In the genomic region with DNA sequence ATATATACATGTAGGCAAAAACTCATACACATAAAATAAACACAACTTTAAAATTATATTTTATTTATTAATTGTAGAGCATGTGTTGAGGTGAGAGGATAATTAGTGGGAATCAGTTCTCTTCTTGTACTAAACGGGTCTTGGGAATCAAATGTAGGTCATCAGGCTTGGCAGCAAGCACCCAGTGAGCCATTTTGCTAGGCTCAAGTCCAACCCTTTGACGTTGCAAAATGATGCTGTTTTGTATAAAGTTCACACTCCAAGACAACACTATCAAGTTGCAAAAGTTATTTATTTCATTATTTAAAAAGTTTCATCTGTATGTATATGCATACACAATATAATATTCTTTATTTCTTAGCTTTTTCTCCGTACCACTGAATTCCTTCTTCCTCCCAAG, we compare ENCODE assay signal across 24 mouse cellular contexts. TPM values are rescaled to one million over a fixed set of nuclear protein-coding genes. Genes with fewer than 3 reads are reported as not detected.
A peak's percentile ranks its signal among the peaks of the same experiment; 100 is the strongest.
DNase-seq lines count a peak whose midpoint lies in the region; ATAC-seq and TF ChIP-seq lines count a peak whose summit lies in the region.
"Had no signal": no experiment of that assay in that cellular context is flagged by ENCODE, and none has a peak within 500 bp of the region (broad histone marks: within the 10 kb centered on the region; RNA-seq: fewer than 3 reads in every experiment).

No protein-coding gene starts in this region.

- H3K9ac ChIP-seq in liver, adult 2 months (ENCODE audit: low read depth, low read length), result no peak overlapping the region
- H3K9ac ChIP-seq in liver, embryonic 12.5 days, result no peak overlapping the region
- H3K9ac ChIP-seq in midbrain, embryonic 13.5 days (replicated peaks), result no peak overlapping the region
- H3K9ac ChIP-seq: embryonic facial prominence, embryonic 12.5 days; forebrain, embryonic 12.5 days; heart, embryonic 15.5 days; hindbrain, embryonic 15.5 days had no signal

- H3K4me3 ChIP-seq in liver, adult 2 months (ENCODE audit: insufficient read depth, low read depth, low read length), result no peak overlapping the region
- no peak overlapping the region for H3K4me3 ChIP-seq in liver, embryonic 12.5 days
- H3K4me3 ChIP-seq in midbrain, embryonic 13.5 days (replicated peaks), result no peak overlapping the region
- H3K4me3 ChIP-seq: embryonic facial prominence, embryonic 12.5 days; forebrain, embryonic 12.5 days; heart, embryonic 15.5 days; hindbrain, embryonic 10.5 days; hindbrain, embryonic 15.5 days had no signal

- H3K79me2 ChIP-seq in liver, adult 2 months (ENCODE audit: control insufficient read depth, insufficient read depth, low read length), result no peaks in the 10 kb centered on the region

- WGBS in liver, adult 2 months, result 38% methylated on average over 3 of the region's 3 CpGs
- WGBS in liver, embryonic 12.5 days (ENCODE audit: insufficient replicate concordance), result 53% methylated on average over 3 of the region's 3 CpGs
- 86% methylated on average over 3 of the region's 3 CpGs for WGBS in midbrain, embryonic 13.5 days

- no peak for TF ChIP-seq POLR2A in liver, adult 2 months (IDR thresholded peaks at IDR 0.05; ENCODE audit: extremely low read depth, insufficient read depth, low read length)

- H3K27me3 ChIP-seq in liver, adult 2 months (ENCODE audit: control insufficient read depth, insufficient read depth, low read length), result peaks cover 6% of the 10 kb centered on the region; the same call in 1 of the 2 replicates
- no peaks in the 10 kb centered on the region for H3K27me3 ChIP-seq in liver, embryonic 12.5 days (replicated peaks)
- H3K27me3 ChIP-seq in midbrain, embryonic 13.5 days, result no peaks in the 10 kb centered on the region
- H3K27me3 ChIP-seq: embryonic facial prominence, embryonic 12.5 days; forebrain, embryonic 12.5 days; heart, embryonic 15.5 days; hindbrain, embryonic 15.5 days had no signal

- H3K4me1 ChIP-seq in liver, adult 2 months (ENCODE audit: control insufficient read depth, insufficient read depth, low read length), result no peaks in the 10 kb centered on the region
- H3K4me1 ChIP-seq in liver, embryonic 12.5 days, result no peaks in the 10 kb centered on the region
- no peaks in the 10 kb centered on the region for H3K4me1 ChIP-seq in midbrain, embryonic 13.5 days (replicated peaks)
- H3K4me1 ChIP-seq: embryonic facial prominence, embryonic 12.5 days; hindbrain, embryonic 15.5 days had no signal

- no peak overlapping the region for H3K27ac ChIP-seq in liver, adult 2 months (replicated peaks; ENCODE audit: insufficient read depth, low read depth, low read length)
- no peak overlapping the region for H3K27ac ChIP-seq in liver, embryonic 12.5 days
- no peak overlapping the region for H3K27ac ChIP-seq in midbrain, embryonic 13.5 days
- H3K27ac ChIP-seq: embryonic facial prominence, embryonic 12.5 days; forebrain, embryonic 12.5 days; heart, embryonic 15.5 days; hindbrain, embryonic 10.5 days; hindbrain, embryonic 15.5 days had no signal

- no peak overlapping the region for H3K4me2 ChIP-seq in liver, embryonic 12.5 days
- H3K4me2 ChIP-seq in midbrain, embryonic 13.5 days (replicated peaks), result no peak overlapping the region
- H3K4me2 ChIP-seq: embryonic facial prominence, embryonic 12.5 days; forebrain, embryonic 12.5 days; heart, embryonic 11.5 days; heart, embryonic 15.5 days; hindbrain, embryonic 15.5 days had no signal

- ATAC-seq in liver, embryonic 12.5 days, result no peak
- ATAC-seq in midbrain, embryonic 13.5 days, result no peak
- ATAC-seq: forebrain, embryonic 16.5 days; intestine, embryonic 16.5 days had no signal

- no peaks in the 10 kb centered on the region for H3K36me3 ChIP-seq in liver, adult 2 months (ENCODE audit: control insufficient read depth, insufficient read depth, low read length)
- H3K36me3 ChIP-seq in liver, embryonic 12.5 days, result no peaks in the 10 kb centered on the region
- no peaks in the 10 kb centered on the region for H3K36me3 ChIP-seq in midbrain, embryonic 13.5 days
- H3K36me3 ChIP-seq: embryonic facial prominence, embryonic 12.5 days; forebrain, embryonic 12.5 days; heart, embryonic 15.5 days; hindbrain, embryonic 10.5 days; hindbrain, embryonic 15.5 days had no signal

- DNase-seq in adrenal gland, adult 8-10 months, result peak; percentile 10
- no peak for DNase-seq in adrenal gland, postnatal 4 days (ENCODE audit: low spot score in 2 of 2)
- peak; percentile 80 for DNase-seq in liver, adult 2 months (ENCODE audit: extremely low read depth, low read depth, low spot score)
- peak; percentile 0 for DNase-seq in brain, adult 2 months (ENCODE audit: low read depth, low spot score)
- no peak for DNase-seq in ovary, postnatal 10 days (ENCODE audit: low spot score)
- DNase-seq: cerebellum, adult 11 months; cerebellum, adult 8-10 months; cerebellum, postnatal 14 days; gastrocnemius, postnatal 10 days had no signal

- no peak for TF ChIP-seq CTCF in liver, adult 2 months (IDR thresholded peaks at IDR 0.05; ENCODE audit: low read depth, low read length)

- H3K9me3 ChIP-seq in liver, embryonic 12.5 days (replicated peaks), result 0 out of 2 replicates have a peak, but pooled peaks cover 3% of the 10 kb centered on the region
- H3K9me3 ChIP-seq in midbrain, embryonic 13.5 days, result peaks cover 15% of the 10 kb centered on the region
- H3K9me3 ChIP-seq: heart, embryonic 15.5 days; hindbrain, embryonic 15.5 days had no signal

RNA-seq across cellular contexts. Expression of a gene that starts 33.7 kb away (rescaled TPM):
- total RNA-seq in adrenal gland, adult 8-10 months (2022), result 10 to 100 TPM in 1 of 4 experiments, 1 to 10 TPM in 3; 1.5 to 17.1 (median 2.3) TPM
- 1 to 10 TPM in 1 of 2 experiments, under 1 TPM in 1; 0.14 to 1.2 TPM for total RNA-seq in adrenal gland, postnatal 4 days (2021)
- 95.3 and 137 TPM in 2 replicates for total RNA-seq in liver, adult 2 months (2014; rRNA removed)
- 21.6 and 78.3 TPM in 2 replicates for polyA plus RNA-seq in liver, adult 2 months (2012; rRNA removed)
- 0.06 TPM in 1 of 2 replicates, not detected in the other for polyA plus RNA-seq in liver, embryonic 12.5 days (2016; fragmentation: Nextera tagmentation; extraction: Ambion mirVana)
- not detected in 2 replicates for polyA plus RNA-seq in midbrain, embryonic 13.5 days (2015; fragmentation: Nextera tagmentation; extraction: Ambion mirVana)
- total RNA-seq: gastrocnemius, postnatal 10 days; gastrocnemius, postnatal 4 days; MEL had no signal
- polyA plus RNA-seq: brain, embryonic 14.5 days; C2C12; embryonic facial prominence, embryonic 12.5 days; forebrain, embryonic 12.5 days; forebrain, embryonic 16.5 days; frontal cortex, adult 2 months; heart, embryonic 11.5 days; heart, embryonic 15.5 days; hindbrain, embryonic 10.5 days; hindbrain, embryonic 15.5 days; intestine, embryonic 16.5 days had no signal

RNA-seq across cellular contexts. Expression of a gene that starts 47.0 kb away (rescaled TPM):
- 1 to 10 TPM; 2.3 to 4.2 (median 3.2) TPM for total RNA-seq in adrenal gland, adult 8-10 months (2022)
- total RNA-seq in adrenal gland, postnatal 4 days (2021), result 1 to 10 TPM; 4.8 to 7.7 TPM
- total RNA-seq in liver, adult 2 months (2014; rRNA removed), result 0.13 and 0.28 TPM in 2 replicates
- polyA plus RNA-seq in liver, adult 2 months (2012; rRNA removed), result 0.37 and 0.41 TPM in 2 replicates
- polyA plus RNA-seq in liver, embryonic 12.5 days (2016; fragmentation: Nextera tagmentation; extraction: Ambion mirVana), result 0.62 and 0.81 TPM in 2 replicates
- polyA plus RNA-seq in midbrain, embryonic 13.5 days (2015; fragmentation: Nextera tagmentation; extraction: Ambion mirVana), result 0.84 and 1.0 TPM in 2 replicates
- total RNA-seq: MEL had no signal

Comparison
In these comparisons a context has a peak if more than half of its experiments do, and no peak if none do; other contexts are left out.
1. DNase-seq: peak in adrenal gland, adult 8-10 months (single experiment), liver, adult 2 months (single experiment) and brain, adult 2 months (single experiment); none in adrenal gland, postnatal 4 days (0 of 2) and ovary, postnatal 10 days (single experiment).